Mouse (Mus musculus): ENCODE results near the gene Ccl24. TPM values are rescaled to one million over a fixed set of nuclear protein-coding genes. Genes with fewer than 3 reads are reported as not detected.

The Ccl24 gene
- total and polyA plus RNA-seq, 3 experiments = not detected

GRCm38 (mm10) chr5:135568698-135569097 lies 4.2 kb downstream of the Ccl24 start:
- H3K27me3 ChIP-seq (ENCODE audit: insufficient read depth, low read length) = no peaks in the 10 kb centered on the region; the same call in 1 of the 2 replicates
- DNase-seq (ENCODE audit: low spot score) (no peak), ATAC-seq (ENCODE audit: extremely low read depth, insufficient number of reproducible peaks, low FRiP score, poor library complexity, severe bottlenecking) (no peak)
- no peak overlapping the region for H3K4me3 ChIP-seq (ENCODE audit: low read depth, low read length)
- no peaks in the 10 kb centered on the region for H3K4me1 ChIP-seq (ENCODE audit: insufficient read depth, low read depth, low read length)
- H3K36me3 ChIP-seq (replicated peaks) = no peaks in the 10 kb centered on the region
- TF ChIP-seq GATA2 (IDR thresholded peaks at IDR 0.05; ENCODE audit: borderline replicate concordance, low read depth, low read length) = no peak
- no peak for TF ChIP-seq CTCF (IDR thresholded peaks at IDR 0.05; ENCODE audit: low read depth, low read length)
- no peak for TF ChIP-seq POLR2AphosphoS5 (IDR thresholded peaks at IDR 0.05; ENCODE audit: insufficient replicate concordance, low read depth, low read length)
- no peak for TF ChIP-seq TAL1 (conservative IDR thresholded peaks at IDR 0.05; ENCODE audit: low read depth, low read length)
- no peak for TF ChIP-seq GATA1 (IDR thresholded peaks at IDR 0.05; ENCODE audit: borderline replicate concordance, low read length)
- no peaks in the 10 kb centered on the region for H3K9me3 ChIP-seq (replicated peaks)

GRCm38 (mm10) chr5:135567556-135568265 lies 5.1 kb downstream of the Ccl24 start:
- no peak for ATAC-seq (ENCODE audit: extremely low read depth, insufficient number of reproducible peaks, low FRiP score, poor library complexity, severe bottlenecking)
- TF ChIP-seq GATA2 (IDR thresholded peaks at IDR 0.05; ENCODE audit: borderline replicate concordance, low read depth, low read length) (no peak), CTCF (IDR thresholded peaks at IDR 0.05; ENCODE audit: low read depth, low read length) (no peak), POLR2AphosphoS5 (IDR thresholded peaks at IDR 0.05; ENCODE audit: insufficient replicate concordance, low read depth, low read length) (no peak), TAL1 (conservative IDR thresholded peaks at IDR 0.05; ENCODE audit: low read depth, low read length) (no peak), GATA1 (IDR thresholded peaks at IDR 0.05; ENCODE audit: borderline replicate concordance, low read length) (no peak)

GRCm38 (mm10) chr5:135563469-135563868 lies 9.4 kb downstream of the Ccl24 start, which contains the start of gene Ccl26:
Gene Ccl26, minus strand, starts transcription at chr5:135563569.
- TF ChIP-seq GATA1 (IDR thresholded peaks at IDR 0.05; ENCODE audit: borderline replicate concordance, low read length) (no peak), POLR2AphosphoS5 (IDR thresholded peaks at IDR 0.05; ENCODE audit: insufficient replicate concordance, low read depth, low read length) (no peak), GATA2 (IDR thresholded peaks at IDR 0.05; ENCODE audit: borderline replicate concordance, low read depth, low read length) (no peak), TAL1 (conservative IDR thresholded peaks at IDR 0.05; ENCODE audit: low read depth, low read length) (no peak), CTCF (IDR thresholded peaks at IDR 0.05; ENCODE audit: low read depth, low read length) (no peak)
- no peaks in the 10 kb centered on the region for H3K27me3 ChIP-seq (ENCODE audit: insufficient read depth, low read length)
- H3K4me1 ChIP-seq (ENCODE audit: insufficient read depth, low read depth, low read length) = no peaks in the 10 kb centered on the region
- H3K4me3 ChIP-seq (ENCODE audit: low read depth, low read length) = no peak within 1 kb of the TSS
- no peaks in the 10 kb centered on the region for H3K9me3 ChIP-seq (replicated peaks)
- no peaks in the 10 kb centered on the region for H3K36me3 ChIP-seq (replicated peaks)
- no peak for ATAC-seq (ENCODE audit: extremely low read depth, insufficient number of reproducible peaks, low FRiP score, poor library complexity, severe bottlenecking)
- no peak for DNase-seq (ENCODE audit: low spot score)

More at GRCm38 (mm10) chr5:135567556-135568265, 5.1 kb downstream of the Ccl24 start:
- Histone ChIP-seq H3K4me1 (ENCODE audit: insufficient read depth, low read depth, low read length) (no peaks in the 10 kb centered on the region), H3K4me3 (ENCODE audit: low read depth, low read length) (no peak overlapping the region), H3K36me3 (replicated peaks) (no peaks in the 10 kb centered on the region), H3K27me3 (ENCODE audit: insufficient read depth, low read length) (no peaks in the 10 kb centered on the region; the same call in 1 of the 2 replicates), H3K9me3 (replicated peaks) (no peaks in the 10 kb centered on the region)
- no peak for DNase-seq (ENCODE audit: low spot score)

- no peak for DNase-seq (ENCODE audit: low spot score)
- no peak for TF ChIP-seq POLR2AphosphoS5 (IDR thresholded peaks at IDR 0.05; ENCODE audit: insufficient replicate concordance, low read depth, low read length)
- no peak for TF ChIP-seq GATA1 (IDR thresholded peaks at IDR 0.05; ENCODE audit: borderline replicate concordance, low read length)
- TF ChIP-seq CTCF (IDR thresholded peaks at IDR 0.05; ENCODE audit: low read depth, low read length) = no peak
- TF ChIP-seq GATA2 (IDR thresholded peaks at IDR 0.05; ENCODE audit: borderline replicate concordance, low read depth, low read length) = no peak
- no peak for TF ChIP-seq TAL1 (conservative IDR thresholded peaks at IDR 0.05; ENCODE audit: low read depth, low read length)
- Histone ChIP-seq H3K27me3 (ENCODE audit: insufficient read depth, low read length) (peaks cover 3% of the 10 kb centered on the region; the same call in 1 of the 2 replicates), H3K4me1 (ENCODE audit: insufficient read depth, low read depth, low read length) (no peaks in the 10 kb centered on the region), H3K4me3 (ENCODE audit: low read depth, low read length) (no peak overlapping the region), H3K36me3 (replicated peaks) (no peaks in the 10 kb centered on the region), H3K9me3 (replicated peaks) (no peaks in the 10 kb centered on the region)
- ATAC-seq (ENCODE audit: extremely low read depth, insufficient number of reproducible peaks, low FRiP score, poor library complexity, severe bottlenecking) = no peak
Observed at GRCm38 (mm10) chr5:135557671-135558070, 15.2 kb downstream of the Ccl24 start.

- H3K9me3 ChIP-seq (replicated peaks) = no peaks in the 10 kb centered on the region
- DNase-seq (ENCODE audit: low spot score) = no peak
- H3K4me1 ChIP-seq (ENCODE audit: insufficient read depth, low read depth, low read length) = no peaks in the 10 kb centered on the region
- peaks cover 3% of the 10 kb centered on the region; the same call in 1 of the 2 replicates for H3K27me3 ChIP-seq (ENCODE audit: insufficient read depth, low read length)
- H3K36me3 ChIP-seq (replicated peaks) = no peaks in the 10 kb centered on the region
- TF ChIP-seq POLR2AphosphoS5 (IDR thresholded peaks at IDR 0.05; ENCODE audit: insufficient replicate concordance, low read depth, low read length) = no peak
- no peak for TF ChIP-seq TAL1 (conservative IDR thresholded peaks at IDR 0.05; ENCODE audit: low read depth, low read length)
- TF ChIP-seq GATA2 (IDR thresholded peaks at IDR 0.05; ENCODE audit: borderline replicate concordance, low read depth, low read length) = no peak
- TF ChIP-seq CTCF (IDR thresholded peaks at IDR 0.05; ENCODE audit: low read depth, low read length) = no peak
- TF ChIP-seq GATA1 (IDR thresholded peaks at IDR 0.05; ENCODE audit: borderline replicate concordance, low read length) = no peak
- no peak for ATAC-seq (ENCODE audit: extremely low read depth, insufficient number of reproducible peaks, low FRiP score, poor library complexity, severe bottlenecking)
- H3K4me3 ChIP-seq (ENCODE audit: low read depth, low read length) = no peak overlapping the region
Observed at GRCm38 (mm10) chr5:135557051-135557450, 15.8 kb downstream of the Ccl24 start.

- H3K27me3 ChIP-seq (ENCODE audit: insufficient read depth, low read length) = peaks cover 3% of the 10 kb centered on the region; the same call in 1 of the 2 replicates
- TF ChIP-seq GATA2 (IDR thresholded peaks at IDR 0.05; ENCODE audit: borderline replicate concordance, low read depth, low read length) (no peak), GATA1 (IDR thresholded peaks at IDR 0.05; ENCODE audit: borderline replicate concordance, low read length) (no peak), POLR2AphosphoS5 (IDR thresholded peaks at IDR 0.05; ENCODE audit: insufficient replicate concordance, low read depth, low read length) (no peak), CTCF (IDR thresholded peaks at IDR 0.05; ENCODE audit: low read depth, low read length) (no peak), TAL1 (conservative IDR thresholded peaks at IDR 0.05; ENCODE audit: low read depth, low read length) (no peak)
- H3K4me1 ChIP-seq (ENCODE audit: insufficient read depth, low read depth, low read length) = no peaks in the 10 kb centered on the region
- H3K4me3 ChIP-seq (ENCODE audit: low read depth, low read length) = no peak overlapping the region
- ATAC-seq (ENCODE audit: extremely low read depth, insufficient number of reproducible peaks, low FRiP score, poor library complexity, severe bottlenecking) = no peak
- H3K36me3 ChIP-seq (replicated peaks) = no peaks in the 10 kb centered on the region
- no peaks in the 10 kb centered on the region for H3K9me3 ChIP-seq (replicated peaks)
- DNase-seq (ENCODE audit: low spot score) = no peak
Observed at GRCm38 (mm10) chr5:135556259-135556658, 16.6 kb downstream of the Ccl24 start.
